Mouse (Mus musculus): ENCODE measurements at regions not wholly inside any gene's neighbourhood (a gene's known extent, or its start where the extent isn't known, plus 50 kb on each side); places are given as distances from the start of the nearest gene placed in this dataset.

GRCm38 (mm10) chr16:91156506-91156905, 61.6 kb upstream of the 4932438H23Rik start:
- no peak for ATAC-seq (ENCODE audit: low FRiP score)
- Histone ChIP-seq H3K4me2 (no peak overlapping the region), H3K36me3 (no peaks in the 10 kb centered on the region), H3K9ac (replicated peaks) (no peak overlapping the region), H3K27ac (replicated peaks) (no peak overlapping the region), H3K4me1 (no peaks in the 10 kb centered on the region), H3K27me3 (replicated peaks) (peaks cover 62% of the 10 kb centered on the region), H3K4me3 (replicated peaks) (no peak overlapping the region), H3K9me3 (replicated peaks) (0 out of 2 replicates have a peak, but pooled peaks cover 3% of the 10 kb centered on the region)
- WGBS: 53% methylated on average over 15 of the region's 15 CpGs

- WGBS: 5% methylated on average over 8 of the region's 8 CpGs
- no peak overlapping the region for H3K4me3 ChIP-seq (replicated peaks)
- no peaks in the 10 kb centered on the region for H3K36me3 ChIP-seq
- no peak overlapping the region for H3K4me2 ChIP-seq
- ATAC-seq (ENCODE audit: low FRiP score): no peak
- H3K9ac ChIP-seq (replicated peaks): no peak overlapping the region
- H3K9me3 ChIP-seq (replicated peaks): 0 out of 2 replicates have a peak, but pooled peaks cover 3% of the 10 kb centered on the region
- no peak overlapping the region for H3K27ac ChIP-seq (replicated peaks)
- H3K4me1 ChIP-seq: no peaks in the 10 kb centered on the region
- peaks cover 91% of the 10 kb centered on the region for H3K27me3 ChIP-seq (replicated peaks)
Observed at GRCm38 (mm10) chr16:91160679-91161078, 64.6 kb upstream of the Olig2 start.

GRCm38 (mm10) chr16:91161616-91162015, 63.6 kb upstream of the Olig2 start:
- Histone ChIP-seq H3K9ac (replicated peaks) (no peak overlapping the region), H3K4me2 (no peak overlapping the region), H3K27ac (replicated peaks) (no peak overlapping the region), H3K36me3 (no peaks in the 10 kb centered on the region), H3K4me1 (no peaks in the 10 kb centered on the region), H3K9me3 (replicated peaks) (0 out of 2 replicates have a peak, but pooled peaks cover 3% of the 10 kb centered on the region), H3K4me3 (replicated peaks) (no peak overlapping the region), H3K27me3 (replicated peaks) (peaks cover 89% of the 10 kb centered on the region)
- 80% methylated on average over 6 of the region's 6 CpGs for WGBS
- no peak for ATAC-seq (ENCODE audit: low FRiP score)

- Histone ChIP-seq H3K4me3 (replicated peaks) (no peak overlapping the region), H3K27me3 (replicated peaks) (peaks cover 87% of the 10 kb centered on the region), H3K27ac (replicated peaks) (no peak overlapping the region), H3K36me3 (no peaks in the 10 kb centered on the region), H3K4me2 (no peak overlapping the region), H3K9me3 (replicated peaks) (0 out of 2 replicates have a peak, but pooled peaks cover 3% of the 10 kb centered on the region), H3K4me1 (no peaks in the 10 kb centered on the region), H3K9ac (replicated peaks) (no peak overlapping the region)
- ATAC-seq (ENCODE audit: low FRiP score): no peak
- WGBS: 85% methylated on average over 6 of the region's 6 CpGs
Observed at GRCm38 (mm10) chr16:91162381-91162780, 62.9 kb upstream of the Olig2 start.

GRCm38 (mm10) chr16:91165906-91166305, 59.4 kb upstream of the Olig2 start:
- H3K9ac ChIP-seq (replicated peaks): no peak overlapping the region
- no peaks in the 10 kb centered on the region for H3K9me3 ChIP-seq (replicated peaks)
- WGBS: 66% methylated on average over 4 of the region's 4 CpGs
- H3K27me3 ChIP-seq (replicated peaks): peaks cover 92% of the 10 kb centered on the region
- H3K4me3 ChIP-seq (replicated peaks): no peak overlapping the region
- H3K4me1 ChIP-seq: peaks cover 9% of the 10 kb centered on the region
- H3K36me3 ChIP-seq: no peaks in the 10 kb centered on the region
- no peak overlapping the region for H3K27ac ChIP-seq (replicated peaks)
- H3K4me2 ChIP-seq: no peak overlapping the region
- ATAC-seq (ENCODE audit: low FRiP score): no peak

- H3K27me3 ChIP-seq (replicated peaks): peaks cover 91% of the 10 kb centered on the region
- H3K9me3 ChIP-seq (replicated peaks): no peaks in the 10 kb centered on the region
- H3K4me2 ChIP-seq: no peak overlapping the region
- no peaks in the 10 kb centered on the region for H3K36me3 ChIP-seq
- H3K4me3 ChIP-seq (replicated peaks): no peak overlapping the region
- H3K27ac ChIP-seq (replicated peaks): no peak overlapping the region
- H3K4me1 ChIP-seq: peaks cover 9% of the 10 kb centered on the region
- H3K9ac ChIP-seq (replicated peaks): no peak overlapping the region
- no peak for ATAC-seq (ENCODE audit: low FRiP score)
Observed at GRCm38 (mm10) chr16:91166866-91167265, 58.4 kb upstream of the Olig2 start.

GRCm38 (mm10) chr16:91168398-91168797, 56.9 kb upstream of the Olig2 start:
- Histone ChIP-seq H3K27me3 (replicated peaks) (peaks cover 91% of the 10 kb centered on the region), H3K36me3 (no peaks in the 10 kb centered on the region), H3K9me3 (replicated peaks) (no peaks in the 10 kb centered on the region), H3K9ac (replicated peaks) (no peak overlapping the region), H3K4me1 (peaks cover 11% of the 10 kb centered on the region), H3K4me3 (replicated peaks) (no peak overlapping the region), H3K4me2 (no peak overlapping the region), H3K27ac (replicated peaks) (no peak overlapping the region)
- ATAC-seq (ENCODE audit: low FRiP score): no peak
- 47% methylated on average over 7 of the region's 7 CpGs for WGBS

GRCm38 (mm10) chr16:91169829-91170228, 55.4 kb upstream of the Olig2 start:
- Histone ChIP-seq H3K36me3 (no peaks in the 10 kb centered on the region), H3K27me3 (replicated peaks) (peaks cover 87% of the 10 kb centered on the region), H3K4me3 (replicated peaks) (peak overlapping the region; percentile 13; the same call in 1 of the 2 replicates), H3K4me2 (peak overlapping the region; percentile 44), H3K9me3 (replicated peaks) (no peaks in the 10 kb centered on the region), H3K9ac (replicated peaks) (no peak overlapping the region), H3K27ac (replicated peaks) (no peak overlapping the region), H3K4me1 (peaks cover 22% of the 10 kb centered on the region)
- WGBS: under 1% methylated on average over 16 of the region's 16 CpGs
- no peak for ATAC-seq (ENCODE audit: low FRiP score)

- Histone ChIP-seq H3K27ac (replicated peaks) (no peak overlapping the region), H3K27me3 (replicated peaks) (peaks cover 87% of the 10 kb centered on the region), H3K4me2 (no peak overlapping the region), H3K36me3 (no peaks in the 10 kb centered on the region), H3K4me3 (replicated peaks) (no peak overlapping the region), H3K9me3 (replicated peaks) (no peaks in the 10 kb centered on the region), H3K4me1 (peaks cover 33% of the 10 kb centered on the region), H3K9ac (replicated peaks) (no peak overlapping the region)
- no peak for ATAC-seq (ENCODE audit: low FRiP score)
- 77% methylated on average over 14 of the region's 14 CpGs for WGBS
Observed at GRCm38 (mm10) chr16:91171911-91172440, 53.3 kb upstream of the Olig2 start.

- no peaks in the 10 kb centered on the region for H3K9me3 ChIP-seq (replicated peaks)
- no peak for ATAC-seq (ENCODE audit: low FRiP score)
- no peak overlapping the region for H3K27ac ChIP-seq (replicated peaks)
- no peaks in the 10 kb centered on the region for H3K36me3 ChIP-seq
- H3K4me3 ChIP-seq (replicated peaks): no peak overlapping the region
- H3K9ac ChIP-seq (replicated peaks): no peak overlapping the region
- WGBS: 43% methylated on average over 9 of the region's 9 CpGs
- peaks cover 33% of the 10 kb centered on the region for H3K4me1 ChIP-seq
- no peak overlapping the region for H3K4me2 ChIP-seq
- peaks cover 87% of the 10 kb centered on the region for H3K27me3 ChIP-seq (replicated peaks)
Observed at GRCm38 (mm10) chr16:91172510-91172909, 52.7 kb upstream of the Olig2 start.

GRCm38 (mm10) chr16:91173241-91173640, 52.0 kb upstream of the Olig2 start:
- Histone ChIP-seq H3K4me3 (replicated peaks) (no peak overlapping the region), H3K36me3 (no peaks in the 10 kb centered on the region), H3K9ac (replicated peaks) (no peak overlapping the region), H3K4me1 (peaks cover 33% of the 10 kb centered on the region), H3K27me3 (replicated peaks) (peaks cover 87% of the 10 kb centered on the region), H3K4me2 (no peak overlapping the region), H3K9me3 (replicated peaks) (no peaks in the 10 kb centered on the region), H3K27ac (replicated peaks) (no peak overlapping the region)
- 12% methylated on average over 15 of the region's 15 CpGs for whole genome bisulfite sequencing
- no peak for ATAC-seq (ENCODE audit: low FRiP score)

- 10% methylated on average over 3 of the region's 3 CpGs for WGBS
- no peaks in the 10 kb centered on the region for H3K9me3 ChIP-seq (replicated peaks)
- no peak overlapping the region for H3K9ac ChIP-seq (replicated peaks)
- H3K36me3 ChIP-seq: no peaks in the 10 kb centered on the region
- peak overlapping the region; percentile 28; the same call in 1 of the 2 replicates for H3K27ac ChIP-seq (replicated peaks)
- H3K4me3 ChIP-seq (replicated peaks): no peak overlapping the region
- no peak overlapping the region for H3K4me2 ChIP-seq
- peaks cover 33% of the 10 kb centered on the region for H3K4me1 ChIP-seq
- ATAC-seq (ENCODE audit: low FRiP score): peak; percentile 29; the same call in 1 of the 2 replicates
- H3K27me3 ChIP-seq (replicated peaks): peaks cover 87% of the 10 kb centered on the region
Observed at GRCm38 (mm10) chr16:91173870-91174278, 51.4 kb upstream of the Olig2 start.

All from neural tube, embryonic 15.5 days (tissue).